Mouse (Mus musculus) erythroid progenitor cell, adult 5-6 weeks (primary cell): ENCODE measurements around the gene Gm20481. TPM values are rescaled to one million over a fixed set of nuclear protein-coding genes. Genes with fewer than 3 reads are reported as not detected.
"Not testable (repeated sequence)": the region's sequence is repeated elsewhere in the genome, so short reads cannot be mapped to it uniquely, and the experiment has no call there.

Source experiments
- ATAC-seq: replicated peaks from 2 replicates; pipeline ENCODE4 v1.8.0; 2016; ENCODE audit warnings: moderate number of reproducible peaks, mild to moderate bottlenecking, moderate TSS enrichment, inconsistent platforms; ENCODE audit not compliant: poor library complexity, low FRiP score, severe bottlenecking
- total RNA-seq, 2 experiments: library from RNA; stranded (forward) in 1 of 2; stranded (reverse) in 1 of 2; fragments of 150-400 nt in 1 of 2; fragments of 186-747, 209-891 nt in 1 of 2; gene quantifications; 2 replicates each; pipeline versions ENCODE4 v1.2.3 to v1.2.4; 2015 to 2017; ENCODE audit warnings: low replicate concordance in 2 of 2

Gm20481 gene
- total RNA-seq (2015; ENCODE audit: low replicate concordance) (not detected in 2 replicates), total RNA-seq (2017; ENCODE audit: low replicate concordance) (not detected in 2 replicates)

DNA sequence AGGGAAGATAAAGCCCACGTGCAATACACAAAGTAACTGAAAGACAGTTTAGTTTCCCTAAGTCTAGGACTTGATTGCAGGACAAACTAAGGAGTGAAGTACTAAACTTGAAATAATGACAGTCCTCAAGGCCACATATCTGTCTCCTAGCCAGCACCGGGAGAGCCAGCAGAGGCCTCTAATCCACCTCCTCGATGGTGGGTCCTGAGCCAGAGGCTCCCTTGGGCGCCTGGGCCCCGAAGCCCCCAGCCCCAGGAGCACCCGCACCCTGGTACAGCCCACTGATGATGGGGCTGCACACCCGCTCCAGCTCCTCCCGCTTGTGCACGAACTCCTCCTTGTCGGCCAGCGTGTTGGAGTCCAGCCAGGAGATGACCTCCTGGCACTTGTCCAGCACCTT lies at the start of gene Gm20481:
Gm20481 (plus strand) TSS at position 91 of the 400 bp plus-strand sequence.
- not testable (repeated sequence) for ATAC-seq

- no peak for ATAC-seq
Measured at GRCm38 (mm10) chr17:34922939-34923338, 46.8 kb upstream of the Gm20481 start.

DNA sequence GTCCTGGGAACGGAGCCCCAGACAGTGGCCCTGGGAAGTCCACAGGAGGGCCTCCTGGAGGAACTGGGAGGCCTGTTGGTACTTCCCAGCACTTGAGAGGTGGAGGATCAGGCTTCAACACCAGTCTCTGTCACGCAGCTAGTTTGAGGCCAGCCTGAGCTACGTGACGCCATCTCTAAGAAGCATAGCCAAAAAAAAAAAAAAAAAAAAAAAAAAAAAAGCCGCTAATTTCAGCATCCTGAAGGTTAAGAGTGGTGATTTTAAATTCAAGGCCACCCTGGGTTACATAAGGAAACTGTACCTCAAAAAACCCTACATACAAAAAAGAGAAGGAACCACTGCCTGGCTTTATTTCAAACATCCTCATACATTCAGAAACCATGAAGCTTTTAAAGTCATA lies 45.5 kb upstream of the Gm20481 start:
- no peak for ATAC-seq

- ATAC-seq: no peak
Measured at GRCm38 (mm10) chr17:34927306-34928019, 42.2 kb upstream of the Gm20481 start.

DNA sequence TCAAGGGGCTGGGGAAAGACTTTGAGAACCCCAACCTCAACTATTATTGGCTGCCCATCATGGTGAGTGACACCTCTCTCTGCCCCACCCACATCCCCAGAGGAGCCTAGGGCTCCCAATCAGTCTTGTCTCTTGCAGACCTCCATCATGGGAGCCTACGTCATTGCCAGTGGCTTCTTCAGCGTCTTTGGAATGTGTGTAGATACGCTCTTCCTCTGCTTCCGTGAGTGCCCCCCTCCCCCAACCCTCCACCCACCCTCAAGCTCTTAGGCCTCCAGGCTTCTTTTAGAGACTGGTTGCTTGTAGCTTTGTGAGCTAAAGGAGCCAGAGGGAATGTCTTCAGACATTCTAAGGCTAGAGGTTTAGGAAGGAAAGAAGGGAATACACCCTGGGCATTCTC lies 40.9 kb upstream of the Gm20481 start:
- no peak for ATAC-seq

GRCm38 (mm10) chr17:34931061-34931734 lies 38.5 kb upstream of the Gm20481 start, which contains the start of gene Neu1:
Neu1 (plus strand) TSS chr17:34931253.
- ATAC-seq: peak; percentile 93

- 0 out of 2 replicates have a peak, but pooled peaks have one; percentile 15 for ATAC-seq
Measured at GRCm38 (mm10) chr17:34931735-34932098, 38.0 kb upstream of the Gm20481 start.

DNA sequence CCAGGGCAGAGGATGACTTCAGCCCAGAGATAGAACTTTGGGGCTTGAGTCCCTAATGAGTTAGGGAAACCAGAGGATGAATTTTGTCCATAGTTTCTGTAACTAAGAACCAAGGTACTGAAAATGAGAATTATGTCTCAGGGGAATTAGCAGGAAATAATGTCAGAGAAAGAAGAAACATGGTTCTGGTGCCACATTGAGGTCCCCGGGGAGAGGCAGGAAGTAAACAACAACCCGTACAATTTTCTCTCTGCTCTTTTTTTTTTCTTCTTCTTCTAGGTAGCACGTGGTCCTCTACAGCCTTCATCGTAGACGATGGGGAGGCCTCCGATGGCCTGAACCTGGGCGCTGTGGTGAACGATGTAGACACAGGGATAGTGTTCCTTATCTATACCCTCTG lies 37.4 kb upstream of the Gm20481 start:
- ATAC-seq: no peak

DNA sequence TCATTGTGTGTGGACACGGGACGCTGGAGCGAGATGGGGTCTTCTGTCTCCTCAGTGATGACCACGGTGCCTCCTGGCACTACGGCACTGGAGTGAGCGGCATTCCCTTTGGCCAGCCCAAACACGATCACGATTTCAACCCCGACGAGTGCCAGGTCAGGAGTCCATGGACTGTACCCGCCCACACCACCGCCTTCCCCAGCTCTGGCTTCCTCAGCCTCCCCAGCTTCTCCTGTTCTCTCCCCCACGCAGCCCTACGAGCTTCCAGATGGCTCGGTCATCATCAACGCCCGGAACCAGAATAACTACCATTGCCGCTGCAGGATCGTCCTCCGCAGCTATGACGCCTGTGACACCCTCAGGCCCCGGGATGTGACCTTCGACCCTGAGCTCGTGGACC lies 35.7 kb upstream of the Gm20481 start:
- ATAC-seq: no peak

GRCm38 (mm10) chr17:34934830-34935229 lies 34.9 kb upstream of the Gm20481 start:
- ATAC-seq: no peak

DNA sequence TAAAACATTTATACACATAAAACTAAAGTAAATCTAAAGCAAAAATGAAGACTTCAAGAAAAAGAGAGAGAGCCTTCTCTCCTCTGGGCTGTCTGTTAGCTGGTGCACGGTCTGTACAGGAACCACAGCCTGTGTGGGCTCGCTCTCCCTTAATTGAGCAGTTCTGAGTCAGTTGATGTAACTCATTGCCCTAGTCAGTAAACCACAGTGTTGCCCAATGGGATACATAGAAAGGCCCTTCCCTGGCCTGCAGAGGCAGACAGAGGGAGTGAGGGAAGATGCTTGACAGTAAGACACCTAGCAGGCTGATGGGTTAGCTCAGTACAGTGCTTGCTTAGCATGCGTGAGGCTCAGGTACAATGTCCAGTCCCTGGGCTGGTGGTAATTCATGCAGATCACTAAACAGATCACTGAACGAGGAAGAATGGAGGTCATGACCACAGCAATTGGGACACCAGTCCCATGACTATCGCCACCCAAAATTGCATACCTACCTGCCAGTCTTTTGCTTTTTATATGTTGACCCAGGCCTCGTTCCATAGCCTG lies 31.7 kb upstream of the Gm20481 start:
- no peak for ATAC-seq

DNA sequence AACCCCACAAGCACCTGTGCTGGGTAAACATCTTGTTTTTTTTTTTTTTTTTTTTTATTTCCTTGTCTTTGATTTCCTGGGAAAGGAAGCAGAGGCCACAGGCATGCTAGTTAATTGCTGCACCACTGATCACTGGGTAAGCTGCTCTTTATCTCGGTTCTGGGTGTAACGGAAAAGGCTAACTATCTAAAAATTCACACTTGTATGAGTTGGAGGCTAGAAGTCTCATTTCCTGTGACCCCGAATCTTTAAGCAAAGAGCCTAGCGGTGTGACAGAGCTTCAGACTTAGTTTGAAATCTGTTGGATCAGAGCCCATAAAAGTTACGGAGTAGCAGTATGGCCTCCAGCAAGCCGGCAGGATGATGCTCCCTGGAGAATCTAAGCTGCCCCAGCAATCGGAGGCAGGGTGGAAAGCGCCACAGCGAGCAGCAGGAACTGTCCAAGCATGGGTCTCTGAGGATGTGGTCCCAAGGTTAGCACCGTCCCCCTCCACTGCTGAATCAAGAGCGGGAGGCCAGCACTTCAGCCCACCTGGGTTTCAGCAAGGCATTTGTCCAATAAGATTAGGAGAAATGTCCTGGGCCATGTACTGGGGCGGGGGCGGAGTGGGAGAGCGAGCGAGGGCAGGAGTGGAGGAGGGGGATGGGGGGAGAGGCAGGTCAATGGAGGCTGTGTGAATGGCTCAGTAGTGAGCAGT lies 28.2 kb upstream of the Gm20481 start:
- ATAC-seq: peak; percentile 46; the same call in 1 of the 2 replicates

GRCm38 (mm10) chr17:34943128-34943815 lies 26.4 kb upstream of the Gm20481 start:
- ATAC-seq: no peak

- no peak for ATAC-seq
Measured at GRCm38 (mm10) chr17:34944362-34944761, 25.4 kb upstream of the Gm20481 start.

GRCm38 (mm10) chr17:34946486-34947140 lies 23.1 kb upstream of the Gm20481 start:
- no peak for ATAC-seq

DNA sequence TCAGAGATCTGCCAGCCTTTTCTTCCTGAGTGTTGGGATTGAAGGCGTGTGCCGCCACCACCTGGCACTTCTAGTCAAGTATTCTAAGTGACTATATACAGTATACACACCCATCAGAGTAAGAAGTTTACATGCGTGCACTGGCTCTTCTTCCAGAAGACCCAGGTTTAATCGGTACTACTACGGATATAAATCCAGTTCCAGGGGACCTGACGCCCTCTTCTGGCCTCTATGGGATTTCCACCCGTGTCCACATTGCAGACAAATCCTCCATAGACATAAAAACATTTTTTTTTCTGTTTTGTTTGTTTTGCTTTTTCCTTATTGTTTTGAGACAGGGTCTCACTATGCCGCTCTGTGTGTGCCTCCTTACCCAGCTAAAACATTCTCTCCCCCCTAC lies 22.1 kb upstream of the Gm20481 start:
- ATAC-seq: no peak

GRCm38 (mm10) chr17:34948721-34949552 lies 20.8 kb upstream of the Gm20481 start:
- not testable (repeated sequence) for ATAC-seq

DNA sequence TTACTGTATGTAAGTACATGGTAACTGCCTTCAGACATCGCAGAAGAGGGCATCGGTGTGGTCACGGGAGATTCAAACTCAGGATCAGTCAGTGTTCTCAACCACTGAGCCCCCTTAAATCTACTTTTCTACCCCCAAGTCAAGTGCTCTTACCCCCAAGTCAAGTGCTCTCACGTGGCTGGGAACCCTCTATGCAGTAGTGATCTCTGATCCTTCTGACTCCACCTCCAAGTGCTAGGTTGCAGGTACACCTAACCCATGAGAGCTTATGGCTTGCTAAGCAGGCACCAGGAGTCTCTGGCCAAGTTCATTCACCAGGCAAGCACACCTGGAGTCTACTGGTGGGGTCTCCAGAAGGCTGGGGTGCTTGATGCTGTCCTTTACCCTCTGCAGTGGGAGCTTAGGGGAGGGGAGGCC lies 20.2 kb upstream of the Gm20481 start:
- no peak for ATAC-seq
